Mouse (Mus musculus): ENCODE results near the gene Abcb5.
A peak's percentile ranks its signal among the peaks of the same experiment; 100 is the strongest.
"Not testable (repeated sequence)": the region's sequence is repeated elsewhere in the genome, so short reads cannot be mapped to it uniquely, and the experiment has no call there.

The Abcb5 gene

GRCm38 (mm10) chr12:118966321-118966720 lies at the start of gene Abcb5:
TSS of gene Abcb5 (minus strand) at chr12:118966421.
- no peak for DNase-seq (ENCODE audit: extremely low spot score, low read depth, low spot score)

- DNase-seq (ENCODE audit: extremely low spot score, low read depth, low spot score) = no peak
Observed at GRCm38 (mm10) chr12:118999230-118999629, 33.0 kb upstream of the Abcb5 start.

GRCm38 (mm10) chr12:118994328-118995166 lies 28.3 kb upstream of the Abcb5 start:
- DNase-seq (ENCODE audit: extremely low spot score, low read depth, low spot score) = no peak

- DNase-seq (ENCODE audit: extremely low spot score, low read depth, low spot score) = no peak
Observed at GRCm38 (mm10) chr12:118984852-118985251, 18.6 kb upstream of the Abcb5 start.

GRCm38 (mm10) chr12:118930386-118931318 lies 35.6 kb downstream of the Abcb5 start:
- DNase-seq (ENCODE audit: extremely low spot score, low read depth, low spot score) = peak; percentile 88

GRCm38 (mm10) chr12:118926813-118927281 lies 39.4 kb downstream of the Abcb5 start:
- DNase-seq (ENCODE audit: extremely low spot score, low read depth, low spot score) = peak; percentile 49

GRCm38 (mm10) chr12:118923874-118924273 lies 42.3 kb downstream of the Abcb5 start:
- not testable (repeated sequence) for DNase-seq (ENCODE audit: extremely low spot score, low read depth, low spot score)

- no peak for DNase-seq (ENCODE audit: extremely low spot score, low read depth, low spot score)
Observed at GRCm38 (mm10) chr12:118917771-118918170, 48.5 kb downstream of the Abcb5 start.

GRCm38 (mm10) chr12:118910360-118910759 lies 55.9 kb downstream of the Abcb5 start:
- DNase-seq (ENCODE audit: extremely low spot score, low read depth, low spot score) = no peak

GRCm38 (mm10) chr12:118902249-118902648 lies 64.0 kb downstream of the Abcb5 start:
- DNase-seq (ENCODE audit: extremely low spot score, low read depth, low spot score) = no peak

- no peak for DNase-seq (ENCODE audit: extremely low spot score, low read depth, low spot score)
Observed at GRCm38 (mm10) chr12:118887964-118888363, 78.3 kb downstream of the Abcb5 start.

- no peak for DNase-seq (ENCODE audit: extremely low spot score, low read depth, low spot score)
Observed at GRCm38 (mm10) chr12:118882790-118883189, 83.4 kb downstream of the Abcb5 start.

GRCm38 (mm10) chr12:118872673-118873072 lies 93.5 kb downstream of the Abcb5 start:
- no peak for DNase-seq (ENCODE audit: extremely low spot score, low read depth, low spot score)

- DNase-seq (ENCODE audit: extremely low spot score, low read depth, low spot score) = no peak
Observed at GRCm38 (mm10) chr12:118856151-118856550, 110.1 kb downstream of the Abcb5 start.

GRCm38 (mm10) chr12:118854831-118855453 lies 111.3 kb downstream of the Abcb5 start:
- DNase-seq (ENCODE audit: extremely low spot score, low read depth, low spot score) = no peak

- DNase-seq (ENCODE audit: extremely low spot score, low read depth, low spot score) = no peak
Observed at GRCm38 (mm10) chr12:118854401-118854800, 111.8 kb downstream of the Abcb5 start.

- no peak for DNase-seq (ENCODE audit: extremely low spot score, low read depth, low spot score)
Observed at GRCm38 (mm10) chr12:118853331-118853730, 112.9 kb downstream of the Abcb5 start.

- DNase-seq (ENCODE audit: extremely low spot score, low read depth, low spot score) = no peak
Observed at GRCm38 (mm10) chr12:118850851-118851410, 115.3 kb downstream of the Abcb5 start.

GRCm38 (mm10) chr12:118849996-118850395 lies 116.2 kb downstream of the Abcb5 start:
- no peak for DNase-seq (ENCODE audit: extremely low spot score, low read depth, low spot score)

GRCm38 (mm10) chr12:118849203-118849861 lies 116.9 kb downstream of the Abcb5 start:
- no peak for DNase-seq (ENCODE audit: extremely low spot score, low read depth, low spot score)
